Mouse (Mus musculus): ENCODE results near the gene Dapk2. TPM values are rescaled to one million over a fixed set of nuclear protein-coding genes. Genes with fewer than 3 reads are reported as not detected.

The Dapk2 gene
- 1 to 10 TPM; 5.3 TPM for total RNA-seq (2021)

GRCm38 (mm10) chr9:66157958-66158830, at the start of gene Dapk2:
Gene Dapk2 (plus strand): TSS chr9:66158223.
- intact Hi-C loops (cut with DNase I), result loop anchor here (2.0 to 5.0 kb wide), 2 partner anchors 84 to 125 kb away; no protein-coding TSS in a partner anchor

GRCm38 (mm10) chr9:66109574-66109973, 48.4 kb upstream of the Dapk2 start:
- no peak for DNase-seq (ENCODE audit: low spot score)
- intact Hi-C loops (cut with DNase I), result no loop called here

More at GRCm38 (mm10) chr9:66157958-66158830, at the start of gene Dapk2:
- DNase-seq (ENCODE audit: low spot score), result peak; percentile 78

DNA sequence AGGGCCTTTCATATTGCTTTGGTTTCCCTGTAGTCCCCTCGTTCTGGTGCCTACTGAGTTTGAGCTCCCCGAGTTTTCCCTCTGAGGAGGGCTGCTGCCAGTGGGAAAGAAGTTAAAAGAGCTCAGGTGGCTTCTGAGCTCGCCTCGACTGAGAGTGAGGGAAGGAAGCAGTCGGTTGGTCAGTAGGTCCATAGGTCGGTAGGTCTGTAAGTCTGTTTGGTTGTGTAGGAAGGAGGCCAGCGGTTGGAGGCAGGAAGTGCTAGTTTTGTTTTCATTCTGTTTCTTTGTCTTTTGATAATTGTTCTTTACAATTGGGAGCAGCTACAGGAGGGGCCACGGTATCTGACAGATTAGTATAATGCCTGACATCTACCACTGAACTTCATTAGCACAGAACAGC, 47.9 kb upstream of the Dapk2 start:
- intact Hi-C loops (cut with DNase I), result no loop called here
- DNase-seq (ENCODE audit: low spot score), result no peak

DNA sequence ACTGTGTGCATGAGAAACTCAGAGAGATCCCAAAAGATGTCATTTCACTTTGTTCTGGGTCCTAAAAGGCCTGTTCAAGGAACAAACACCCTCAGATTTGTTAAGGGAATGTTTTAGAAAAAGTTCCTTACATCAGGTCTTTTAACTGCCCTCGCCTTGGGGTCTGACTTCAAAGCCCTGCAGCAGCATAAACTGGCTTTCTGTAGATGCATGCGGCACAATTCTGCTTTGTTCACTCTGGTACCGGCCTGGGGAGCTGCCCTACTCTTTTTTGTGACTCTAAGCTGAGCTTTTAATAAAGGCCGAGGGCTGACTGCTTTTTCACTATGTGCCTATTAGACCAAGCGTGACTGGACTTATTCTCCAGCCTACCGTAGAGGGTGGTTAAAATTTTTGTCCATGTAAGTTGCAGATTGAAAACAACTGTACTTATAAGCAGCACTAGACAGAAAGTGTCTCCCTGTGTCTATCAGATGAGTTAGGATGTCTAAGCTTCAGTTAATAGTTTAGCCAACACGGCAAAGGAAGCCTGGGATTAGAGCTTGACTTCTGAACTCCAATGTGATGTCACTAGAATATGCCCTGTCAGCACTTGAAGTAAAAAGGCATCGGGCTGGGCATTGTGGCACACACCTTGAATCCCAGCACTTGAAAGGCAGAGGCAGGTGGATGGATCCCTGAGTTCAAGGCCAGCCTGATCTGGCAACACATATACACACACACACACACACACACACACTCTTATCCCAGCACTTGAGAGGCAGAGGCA, 47.2 kb upstream of the Dapk2 start:
- intact Hi-C loops (cut with DNase I), result no loop called here
- DNase-seq (ENCODE audit: low spot score), result no peak

- no peak for DNase-seq (ENCODE audit: low spot score)
- intact Hi-C loops (cut with DNase I), result no loop called here
Observed at GRCm38 (mm10) chr9:66114341-66114740, 43.7 kb upstream of the Dapk2 start.

DNA sequence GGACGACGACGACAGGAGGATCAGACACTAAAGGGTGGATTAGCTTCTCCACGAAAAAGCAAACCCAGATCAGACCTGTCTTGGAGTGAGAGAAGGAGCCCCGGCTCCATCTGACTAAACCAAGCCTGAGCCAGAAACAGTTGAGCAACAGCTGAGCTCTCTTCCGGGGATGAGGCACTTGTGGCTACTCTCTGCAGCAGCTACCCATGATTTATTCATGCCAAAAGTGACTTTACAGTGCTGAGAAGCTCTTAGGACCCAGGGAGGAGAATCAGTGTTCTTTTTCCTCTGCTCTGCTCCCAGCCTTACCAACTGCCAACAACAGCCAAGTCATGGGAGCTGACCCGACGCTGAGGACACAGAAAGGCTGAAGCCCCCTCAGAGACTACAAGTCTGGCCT, 41.1 kb upstream of the Dapk2 start:
- intact Hi-C loops (cut with DNase I), result no loop called here
- DNase-seq (ENCODE audit: low spot score), result peak; percentile 28

DNA sequence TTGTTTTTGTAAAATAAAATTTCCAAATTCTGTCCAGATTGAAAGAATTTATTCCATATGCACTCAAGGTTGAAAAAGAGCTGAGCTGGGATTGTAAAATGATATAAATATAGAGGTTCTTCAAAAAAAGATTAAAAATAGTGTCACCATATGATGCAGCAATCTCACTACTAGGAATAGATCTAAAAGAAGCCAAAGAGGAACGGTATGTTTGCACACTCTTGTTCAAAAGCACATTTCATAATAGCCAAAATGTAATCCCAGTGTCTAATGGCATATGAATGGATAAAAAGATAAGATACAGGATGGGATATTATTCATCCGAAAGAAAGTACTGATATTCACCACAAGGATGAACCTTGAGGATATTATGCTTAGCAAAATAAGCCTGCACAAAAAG, 38.5 kb upstream of the Dapk2 start:
- intact Hi-C loops (cut with DNase I), result no loop called here

DNA sequence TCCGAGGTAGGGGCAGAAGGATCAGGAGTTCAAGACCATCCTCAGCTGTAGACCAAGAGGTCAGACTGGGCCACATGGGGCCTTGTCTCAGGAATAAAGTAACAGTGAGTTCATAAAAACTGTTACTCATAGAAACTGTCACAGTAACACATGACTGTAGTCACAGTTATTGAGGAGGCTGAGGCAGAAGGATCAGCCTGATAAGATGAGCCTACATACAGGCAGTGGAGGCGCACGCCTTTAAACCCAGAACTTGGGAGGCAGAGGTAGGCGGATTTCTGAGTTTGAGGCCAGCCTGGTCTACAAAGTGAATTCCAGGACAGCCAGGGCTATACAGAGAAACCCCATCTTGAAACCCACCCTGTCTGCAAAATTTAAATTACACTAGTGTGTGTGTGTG, 37.9 kb upstream of the Dapk2 start:
- intact Hi-C loops (cut with DNase I), result loop anchor here (5.0 kb wide), 1 partner anchor 58 kb away; the partner anchor contains the start of gene Ppib
- DNase-seq (ENCODE audit: low spot score), result no peak

More for the DNA sequence above, 38.5 kb upstream of the Dapk2 start:
- no peak for DNase-seq (ENCODE audit: low spot score)

DNA sequence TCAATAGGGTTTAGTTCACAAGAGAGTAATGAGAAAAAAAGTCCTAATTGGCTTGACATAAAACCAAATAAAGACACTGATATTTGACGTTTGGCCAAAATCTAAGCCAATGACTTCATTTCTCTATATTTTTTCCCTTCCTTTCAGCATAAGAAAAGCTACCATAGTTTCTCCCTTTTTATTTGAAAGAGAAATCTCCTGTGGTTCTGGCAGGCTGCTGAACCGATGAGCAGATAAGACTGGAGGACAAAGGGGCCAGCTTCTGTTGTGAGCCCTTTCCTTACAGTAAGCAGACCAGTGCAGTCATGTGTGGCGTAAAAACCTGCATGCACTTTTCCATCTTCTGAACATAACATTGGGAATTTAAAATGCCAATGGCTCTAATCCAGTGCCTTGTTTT, 37.1 kb upstream of the Dapk2 start:
- intact Hi-C loops (cut with DNase I), result loop anchor here (5.0 kb wide), 1 partner anchor 59 kb away; the partner anchor contains the start of gene Ppib
- no peak for DNase-seq (ENCODE audit: low spot score)

- no peak for DNase-seq (ENCODE audit: low spot score)
- intact Hi-C loops (cut with DNase I), result loop anchor here (5.0 kb wide), 1 partner anchor 59 kb away; the partner anchor contains the start of gene Ppib
Observed at GRCm38 (mm10) chr9:66121421-66121820, 36.6 kb upstream of the Dapk2 start.

DNA sequence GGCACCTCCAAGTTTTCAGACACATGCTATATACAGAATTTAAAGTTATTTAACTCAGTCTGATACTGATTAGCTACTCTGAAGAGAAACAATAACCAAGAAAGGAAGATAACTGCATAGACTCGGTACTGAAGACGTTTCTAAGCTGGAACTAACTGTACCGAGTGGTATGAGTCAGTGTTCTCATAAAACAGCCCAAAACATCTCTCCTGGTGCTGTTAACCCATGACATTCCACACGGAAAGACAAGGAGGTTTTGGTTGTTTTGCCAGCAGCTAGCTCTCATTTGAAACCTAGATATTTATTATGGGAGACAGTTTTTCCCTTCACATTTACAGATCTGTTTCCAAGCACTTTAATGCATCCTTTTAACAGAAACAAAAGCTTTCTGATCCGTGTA, 34.4 kb upstream of the Dapk2 start:
- intact Hi-C loops (cut with DNase I), result loop anchor here (5.0 kb wide), 1 partner anchor 61 kb away; the partner anchor contains the start of gene Ppib
- DNase-seq (ENCODE audit: low spot score), result no peak

DNA sequence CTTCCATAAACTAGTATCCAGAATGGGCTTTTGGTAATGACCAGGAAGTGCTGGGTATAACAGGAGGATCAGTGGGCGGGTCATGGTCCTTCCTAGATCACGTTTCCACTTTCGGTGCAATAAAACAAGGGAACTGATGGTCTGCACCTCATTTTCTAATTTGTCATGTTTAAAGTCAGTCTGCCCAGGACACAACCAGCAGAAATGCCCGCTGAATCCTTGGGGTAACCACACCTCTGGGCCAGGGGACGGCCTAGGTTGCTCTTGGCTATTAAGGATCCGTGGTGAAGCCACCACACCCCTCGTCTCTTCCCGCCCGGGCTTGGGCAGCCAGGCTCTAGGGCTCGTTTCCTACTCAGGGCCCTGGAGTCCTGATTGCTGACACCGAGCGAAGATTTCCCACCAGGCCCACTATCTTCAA, 33.9 kb upstream of the Dapk2 start:
- intact Hi-C loops (cut with DNase I), result loop anchor here (5.0 kb wide), 1 partner anchor 62 kb away; the partner anchor contains the start of gene Ppib
- peak; percentile 6 for DNase-seq (ENCODE audit: low spot score)

DNA sequence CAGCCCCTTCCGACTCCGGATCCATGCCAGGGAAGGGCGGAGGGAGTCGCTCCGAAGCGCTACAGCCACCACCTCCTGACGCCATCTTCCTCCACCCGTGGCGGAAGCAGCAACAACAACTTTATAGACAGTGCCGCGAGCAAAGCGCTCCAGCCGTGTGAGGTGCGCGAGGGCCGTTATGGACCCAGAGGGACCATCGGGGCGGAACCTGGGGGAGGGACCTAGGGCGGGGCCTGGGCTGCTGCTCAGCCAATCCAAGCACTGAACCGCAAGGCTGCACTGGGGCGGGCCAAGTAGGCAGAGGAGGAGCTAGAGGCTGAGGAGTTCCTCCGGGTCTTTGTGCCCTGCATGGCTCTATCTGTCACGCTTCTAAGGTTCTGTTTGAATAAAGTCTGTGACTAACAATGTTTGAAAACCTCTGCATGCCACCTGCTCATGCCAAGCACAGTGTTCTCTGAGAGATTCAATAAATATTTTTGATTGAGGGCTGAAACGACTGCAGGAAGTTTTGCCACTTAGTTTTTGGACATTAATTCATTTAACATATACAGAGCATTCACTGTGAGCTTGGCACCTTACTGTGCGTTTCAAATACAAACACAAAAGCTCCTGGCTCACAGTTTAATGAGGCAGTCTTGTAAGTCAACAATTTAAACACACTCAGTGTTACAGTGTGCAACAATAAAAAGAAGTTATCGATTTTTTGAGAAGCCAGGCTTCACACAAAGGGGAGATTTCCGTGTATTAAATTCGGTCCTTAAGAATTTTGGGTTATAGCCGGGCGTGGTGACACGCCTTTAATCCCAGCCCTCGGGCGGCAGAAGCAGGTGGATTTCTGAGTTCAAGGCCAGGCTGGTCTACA, 33.1 kb upstream of the Dapk2 start:
- peak; percentile 97 for DNase-seq (ENCODE audit: low spot score)
- intact Hi-C loops (cut with DNase I), result loop anchor here (5.0 kb wide), 1 partner anchor 63 kb away; the partner anchor contains the start of gene Ppib

- no peak for DNase-seq (ENCODE audit: low spot score)
- intact Hi-C loops (cut with DNase I), result no loop called here
Observed at GRCm38 (mm10) chr9:66125543-66126455, 32.2 kb upstream of the Dapk2 start.

GRCm38 (mm10) chr9:66126456-66127192, 31.4 kb upstream of the Dapk2 start, which contains the start of the genes Snx1 and Ciao2a:
Gene Snx1 (minus strand): TSS chr9:66126587.
Gene Ciao2a (plus strand): TSS chr9:66126611.
- DNase-seq (ENCODE audit: low spot score), result peak; percentile 89

DNA sequence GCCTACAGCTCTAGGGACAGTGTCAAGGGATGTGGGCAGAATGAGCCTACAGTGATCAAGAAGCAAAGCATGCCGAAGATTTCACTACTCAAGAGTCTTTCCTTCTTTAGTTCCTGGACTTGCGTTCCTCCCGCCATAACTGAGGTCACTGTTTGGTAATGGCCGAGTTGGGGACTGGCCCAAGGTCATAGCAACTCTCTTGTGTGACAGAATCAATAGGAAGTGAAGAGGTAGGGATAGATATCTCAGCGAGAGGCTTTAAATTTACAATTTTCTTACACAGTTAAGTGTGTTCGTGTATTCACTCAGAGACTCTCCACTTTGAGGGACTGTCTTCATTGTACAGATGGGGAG, 30.9 kb upstream of the Dapk2 start:
- no peak for DNase-seq (ENCODE audit: low spot score)
- intact Hi-C loops (cut with DNase I), result no loop called here

More at GRCm38 (mm10) chr9:66126456-66127192, 31.4 kb upstream of the Dapk2 start, which contains the start of the genes Snx1 and Ciao2a:
- intact Hi-C loops (cut with DNase I), result no loop called here

DNA sequence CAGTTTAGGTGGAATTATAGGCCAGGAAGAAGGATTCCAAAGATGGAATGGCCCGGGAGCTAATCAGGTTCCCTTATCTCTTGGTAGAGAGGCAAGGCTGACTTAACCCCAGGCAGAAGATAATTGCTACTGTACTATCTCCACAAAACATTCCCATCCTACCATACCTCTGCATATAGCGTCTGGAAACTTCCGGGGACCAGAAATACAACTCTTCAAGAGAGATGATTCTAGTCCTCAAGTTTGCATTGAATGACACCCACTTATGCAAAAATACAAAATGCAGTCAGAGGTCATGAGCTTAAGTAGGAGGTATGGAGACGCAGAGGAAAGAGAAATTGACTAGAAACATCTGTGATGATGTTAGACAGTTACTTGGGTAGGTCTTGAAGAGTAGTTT, 30.1 kb upstream of the Dapk2 start:
- intact Hi-C loops (cut with DNase I), result no loop called here
- DNase-seq (ENCODE audit: low spot score), result no peak

GRCm38 (mm10) chr9:66131466-66131865, 26.6 kb upstream of the Dapk2 start:
- intact Hi-C loops (cut with DNase I), result no loop called here
- no peak for DNase-seq (ENCODE audit: low spot score)
